Mouse (Mus musculus) embryonic facial prominence, embryonic 15.5 days (tissue): ENCODE measurements around the gene Dcst1. TPM values are rescaled to one million over a fixed set of nuclear protein-coding genes. Genes with fewer than 3 reads are reported as not detected.

Experiments used
- ATAC-seq: fragments of 200-750 bp; cut with Nextera tagmentation; 2 replicates; pipeline ENCODE4 v1.8.0; 2017; ENCODE audit warnings: low read depth, moderate TSS enrichment; ENCODE audit not compliant: insufficient number of reproducible peaks, low FRiP score, low TSS enrichment
- H3K27ac ChIP-seq: fragments of 300-500 bp; sonication (generic); replicated peaks from 2 replicates; pipeline ENCODE4 v1.5.1; 2015; ENCODE audit warnings: mild to moderate bottlenecking, inconsistent platforms
- H3K27me3 ChIP-seq: fragments of 300-500 bp; sonication (generic); 2 replicates; pipeline ENCODE4 v1.6.1; 2015; ENCODE audit warnings: inconsistent platforms
- H3K36me3 ChIP-seq: fragments of 300-500 bp; sonication (generic); 2 replicates; pipeline ENCODE4 v1.6.1; 2015; ENCODE audit warnings: mild to moderate bottlenecking, inconsistent platforms
- H3K4me1 ChIP-seq: fragments of 300-500 bp; sonication (generic); 2 replicates; pipeline ENCODE4 v1.6.1; 2015; ENCODE audit warnings: inconsistent platforms
- H3K4me2 ChIP-seq: fragments of 300-500 bp; sonication (generic); replicated peaks from 2 replicates; pipeline ENCODE4 v1.6.1; 2015; ENCODE audit warnings: mild to moderate bottlenecking, inconsistent platforms
- H3K4me3 ChIP-seq: fragments of 300-500 bp; sonication (generic); replicated peaks from 2 replicates; pipeline ENCODE4 v1.5.1; 2015; ENCODE audit warnings: mild to moderate bottlenecking, inconsistent platforms
- H3K9ac ChIP-seq: fragments of 300-500 bp; sonication (generic); 2 replicates; pipeline ENCODE4 v1.6.1; 2015; ENCODE audit warnings: inconsistent platforms
- H3K9me3 ChIP-seq: fragments of 300-500 bp; sonication (generic); replicated peaks from 2 replicates; pipeline ENCODE4 v1.6.1; 2016; ENCODE audit warnings: inconsistent platforms
- WGBS: fragments of 180-500 bp; shearing (Covaris S2); methylation state at CpG from one replicate; pipeline ENCODE4 v1.1.7; 2015; 5-methylcytosine and 5-hydroxymethylcytosine counted together
- polyA plus RNA-seq: library from polyadenylated mRNA; unstranded; fragments of >200 nt; fragmentation: Nextera tagmentation; extraction: Ambion mirVana; gene quantifications from 2 replicates; pipeline ENCODE4 v1.2.1, GENCODE M21; 2015

Dcst1 gene
- polyA plus RNA-seq, 1 experiment from 2014 or later, result 0.64 TPM

DNA sequence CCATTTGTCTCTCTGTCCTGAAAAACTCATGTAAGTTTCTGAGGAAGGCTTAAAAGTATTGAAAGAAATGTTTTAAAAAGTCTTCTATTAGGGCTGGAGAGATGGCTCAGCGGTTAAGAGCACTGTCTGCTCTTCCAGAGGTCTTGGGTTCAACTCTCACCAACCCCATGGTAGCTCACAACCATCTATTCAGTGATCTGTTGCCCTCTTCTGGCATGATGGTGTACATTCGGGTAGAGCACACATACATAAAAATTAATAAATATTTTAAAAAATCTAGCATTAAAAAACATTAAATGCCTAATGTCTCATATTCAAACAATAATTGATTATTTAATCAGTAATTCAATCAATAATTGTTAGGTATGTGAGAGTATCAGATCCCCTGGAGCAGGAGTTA lies 64.5 kb downstream of the Dcst1 start:
- no peaks in the 10 kb centered on the region for H3K36me3 ChIP-seq
- WGBS, result 70% methylated on average over 2 of the region's 2 CpGs
- no peak for ATAC-seq

More for the DNA sequence above, 64.5 kb downstream of the Dcst1 start:
- Histone ChIP-seq H3K9ac (no peak overlapping the region), H3K4me2 (no peak overlapping the region), H3K9me3 (no peaks in the 10 kb centered on the region), H3K27me3 (no peaks in the 10 kb centered on the region), H3K4me3 (no peak overlapping the region), H3K4me1 (peaks cover 26% of the 10 kb centered on the region), H3K27ac (no peak overlapping the region)

Other genes with a start within 250 kb of the Dcst1 start
- 0.15 TPM in 1 of 2 replicates, not detected in the other for gene Pklr, start 229.1 kb downstream of the Dcst1 start, polyA plus RNA-seq
- gene Hcn3, start 205.1 kb downstream of the Dcst1 start, polyA plus RNA-seq, result 3.0 and 3.2 TPM in 2 replicates
- gene Clk2, start 200.5 kb downstream of the Dcst1 start, polyA plus RNA-seq, result 29.9 and 33.6 TPM in 2 replicates
- gene Scamp3, start 187.8 kb downstream of the Dcst1 start, polyA plus RNA-seq, result 108 and 109 TPM in 2 replicates
- 34.9 and 37.0 TPM in 2 replicates for gene Fam189b, start 182.1 kb downstream of the Dcst1 start, polyA plus RNA-seq
- 49.0 and 55.6 TPM in 2 replicates for gene Gba, start 162.3 kb downstream of the Dcst1 start, polyA plus RNA-seq
- 47.1 and 59.7 TPM in 2 replicates for gene Thbs3, start 150.1 kb downstream of the Dcst1 start, polyA plus RNA-seq
- gene Mtx1, start 138.2 kb downstream of the Dcst1 start, polyA plus RNA-seq, result 173 and 196 TPM in 2 replicates
- gene Muc1, start 136.2 kb downstream of the Dcst1 start, polyA plus RNA-seq, result 4.0 and 10.2 TPM in 2 replicates
- gene Krtcap2, start 119.3 kb downstream of the Dcst1 start, polyA plus RNA-seq, result 294 and 310 TPM in 2 replicates
- gene Trim46, start 118.9 kb downstream of the Dcst1 start, polyA plus RNA-seq, result 5.0 and 5.9 TPM in 2 replicates
- gene Dpm3, start 105.9 kb downstream of the Dcst1 start, polyA plus RNA-seq, result 150 and 173 TPM in 2 replicates
- 71.8 and 72.2 TPM in 2 replicates for gene Slc50a1, start 94.7 kb downstream of the Dcst1 start, polyA plus RNA-seq
- gene Efna1, start 84.1 kb downstream of the Dcst1 start, polyA plus RNA-seq, result 55.8 and 57.4 TPM in 2 replicates
- gene Efna3, start 42.3 kb downstream of the Dcst1 start, polyA plus RNA-seq, result 42.3 and 47.2 TPM in 2 replicates
- gene Efna4, start 27.2 kb downstream of the Dcst1 start, polyA plus RNA-seq, result 28.1 and 31.0 TPM in 2 replicates
- 93.2 and 96.1 TPM in 2 replicates for gene Adam15, start 15.3 kb downstream of the Dcst1 start, polyA plus RNA-seq
- 0.13 and 0.21 TPM in 2 replicates for gene Dcst2, start 3.3 kb downstream of the Dcst1 start, polyA plus RNA-seq
- gene Zbtb7b, start 29.5 kb upstream of the Dcst1 start, polyA plus RNA-seq, result 8.2 and 9.0 TPM in 2 replicates
- gene Lenep, start 37.5 kb upstream of the Dcst1 start, polyA plus RNA-seq, result 0.25 and 0.91 TPM in 2 replicates
- 28.5 and 34.6 TPM in 2 replicates for gene Flad1, start 46.6 kb upstream of the Dcst1 start, polyA plus RNA-seq
- gene Cks1b, start 53.1 kb upstream of the Dcst1 start, polyA plus RNA-seq, result 342 and 356 TPM in 2 replicates
- 110 and 113 TPM in 2 replicates for gene Shc1, start 53.2 kb upstream of the Dcst1 start, polyA plus RNA-seq
- 47.7 and 51.3 TPM in 2 replicates for gene Pygo2, start 65.0 kb upstream of the Dcst1 start, polyA plus RNA-seq
- gene Pbxip1, start 71.5 kb upstream of the Dcst1 start, polyA plus RNA-seq, result 38.3 and 40.4 TPM in 2 replicates
- 51.3 and 59.1 TPM in 2 replicates for gene Pmvk, start 89.3 kb upstream of the Dcst1 start, polyA plus RNA-seq
- gene Kcnn3, start 154.9 kb upstream of the Dcst1 start, polyA plus RNA-seq, result 2.7 and 4.3 TPM in 2 replicates